Mouse (Mus musculus): ENCODE measurements around the gene Sema3e.

The Sema3e gene

GRCm38 (mm10) chr5:14025205-14026124 is at the start of gene Sema3e:
TSS of gene Sema3e (plus strand) at chr5:14025276.
- peak; percentile 6 for DNase-seq (ENCODE audit: low spot score)

- no peak for DNase-seq (ENCODE audit: low spot score)
Observed at GRCm38 (mm10) chr5:13977576-13977975, 47.5 kb upstream of the Sema3e start.

GRCm38 (mm10) chr5:13979156-13979555 is 45.9 kb upstream of the Sema3e start:
- DNase-seq (ENCODE audit: low spot score) = no peak

GRCm38 (mm10) chr5:13982417-13983054 is 42.5 kb upstream of the Sema3e start:
- DNase-seq (ENCODE audit: low spot score) = no peak

- no peak for DNase-seq (ENCODE audit: low spot score)
Observed at GRCm38 (mm10) chr5:13983608-13984007, 41.5 kb upstream of the Sema3e start.

- DNase-seq (ENCODE audit: low spot score) = no peak
Observed at GRCm38 (mm10) chr5:13985669-13986068, 39.4 kb upstream of the Sema3e start.

- DNase-seq (ENCODE audit: low spot score) = no peak
Observed at GRCm38 (mm10) chr5:13987123-13987522, 38.0 kb upstream of the Sema3e start.

GRCm38 (mm10) chr5:13988023-13988422 is 37.1 kb upstream of the Sema3e start:
- DNase-seq (ENCODE audit: low spot score) = no peak

- peak; percentile 12 for DNase-seq (ENCODE audit: low spot score)
Observed at GRCm38 (mm10) chr5:13992734-13993396, 32.2 kb upstream of the Sema3e start.

GRCm38 (mm10) chr5:14028341-14028740 is 3.3 kb downstream of the Sema3e start:
- no peak for DNase-seq (ENCODE audit: low spot score)

- no peak for DNase-seq (ENCODE audit: low spot score)
Observed at GRCm38 (mm10) chr5:14030796-14031195, 5.7 kb downstream of the Sema3e start.

GRCm38 (mm10) chr5:14032056-14032455 is 7.0 kb downstream of the Sema3e start:
- no peak for DNase-seq (ENCODE audit: low spot score)

GRCm38 (mm10) chr5:14033302-14033701 is 8.2 kb downstream of the Sema3e start:
- no peak for DNase-seq (ENCODE audit: low spot score)

GRCm38 (mm10) chr5:14038813-14039496 is 13.9 kb downstream of the Sema3e start:
- no peak for DNase-seq (ENCODE audit: low spot score)

GRCm38 (mm10) chr5:14040208-14040607 is 15.1 kb downstream of the Sema3e start:
- no peak for DNase-seq (ENCODE audit: low spot score)

GRCm38 (mm10) chr5:14043116-14043515 is 18.0 kb downstream of the Sema3e start:
- no peak for DNase-seq (ENCODE audit: low spot score)

- DNase-seq (ENCODE audit: low spot score) = no peak
Observed at GRCm38 (mm10) chr5:14043983-14044382, 18.9 kb downstream of the Sema3e start.

GRCm38 (mm10) chr5:14048660-14049059 is 23.6 kb downstream of the Sema3e start:
- no peak for DNase-seq (ENCODE audit: low spot score)

GRCm38 (mm10) chr5:14054472-14054871 is 29.4 kb downstream of the Sema3e start:
- no peak for DNase-seq (ENCODE audit: low spot score)

GRCm38 (mm10) chr5:14059895-14060553 is 34.9 kb downstream of the Sema3e start:
- no peak for DNase-seq (ENCODE audit: low spot score)

GRCm38 (mm10) chr5:14062918-14063481 is 37.9 kb downstream of the Sema3e start:
- DNase-seq (ENCODE audit: low spot score) = no peak

All from ovary, adult 18-20 months (tissue).